Mouse (Mus musculus) erythroblast, embryonic 14.5 days (primary cell): ENCODE measurements around the gene Ppm1l. TPM values are rescaled to one million over a fixed set of nuclear protein-coding genes. Genes with fewer than 3 reads are reported as not detected.

Source experiments
- H3K27me3 ChIP-seq: 2 replicates; pipeline ENCODE4 v1.6.1; 2012; ENCODE audit warnings: inconsistent platforms; ENCODE audit not compliant: control insufficient read depth
- H3K36me3 ChIP-seq: 2 replicates; pipeline ENCODE4 v1.6.1; 2012; ENCODE audit warnings: mild to moderate bottlenecking, inconsistent platforms; ENCODE audit not compliant: control insufficient read depth
- H3K4me1 ChIP-seq: 2 replicates; pipeline ENCODE4 v1.6.1; 2012; ENCODE audit warnings: inconsistent platforms; ENCODE audit not compliant: control insufficient read depth
- H3K4me3 ChIP-seq: replicated peaks from 2 replicates; pipeline ENCODE3; 2012; ENCODE audit warnings: moderate library complexity, mild to moderate bottlenecking, inconsistent platforms
- H3K9me3 ChIP-seq: 2 replicates; pipeline ENCODE4 v1.6.1; 2012; ENCODE audit warnings: low read length, inconsistent platforms, mixed read lengths; ENCODE audit not compliant: control insufficient read depth
- GATA1 ChIP-seq: IDR thresholded peaks from 2 replicates; pipeline ENCODE4 v1.6.1; 2012; ENCODE audit warnings: low read length, inconsistent platforms, mixed read lengths
- TAL1 ChIP-seq: IDR thresholded peaks from 3 replicates; pipeline ENCODE4 v1.6.1; 2012; ENCODE audit warnings: low read length, inconsistent platforms, mixed read lengths
- polyA plus RNA-seq: library from polyadenylated mRNA; stranded (reverse); fragments of >175 nt; gene quantifications from 2 replicates; pipeline ENCODE4 v1.2.3, GENCODE M21; 2012

The Ppm1l gene
- polyA plus RNA-seq, 1 experiment: 0.28 TPM

GRCm38 (mm10) chr3:69449041-69449440 is 132.4 kb downstream of the Ppm1l start:
- no peaks in the 10 kb centered on the region for H3K9me3 ChIP-seq
- H3K4me1 ChIP-seq: no peaks in the 10 kb centered on the region
- TF ChIP-seq TAL1 (no peak), GATA1 (no peak)

GRCm38 (mm10) chr3:69454330-69454729 is 137.7 kb downstream of the Ppm1l start:
- no peak for TF ChIP-seq TAL1
- no peak for TF ChIP-seq GATA1
- Histone ChIP-seq H3K27me3 (no peaks in the 10 kb centered on the region), H3K4me1 (no peaks in the 10 kb centered on the region), H3K9me3 (no peaks in the 10 kb centered on the region), H3K4me3 (no peak overlapping the region), H3K36me3 (no peaks in the 10 kb centered on the region)

More at GRCm38 (mm10) chr3:69449041-69449440, 132.4 kb downstream of the Ppm1l start:
- no peak overlapping the region for H3K4me3 ChIP-seq
- H3K27me3 ChIP-seq: no peaks in the 10 kb centered on the region
- H3K36me3 ChIP-seq: no peaks in the 10 kb centered on the region

GRCm38 (mm10) chr3:69456071-69456470 is 139.4 kb downstream of the Ppm1l start:
- no peaks in the 10 kb centered on the region for H3K9me3 ChIP-seq
- no peak overlapping the region for H3K4me3 ChIP-seq
- no peaks in the 10 kb centered on the region for H3K27me3 ChIP-seq
- TF ChIP-seq GATA1 (no peak), TAL1 (no peak)
- H3K36me3 ChIP-seq: no peaks in the 10 kb centered on the region
- no peaks in the 10 kb centered on the region for H3K4me1 ChIP-seq

- Histone ChIP-seq H3K4me3 (no peak overlapping the region), H3K36me3 (no peaks in the 10 kb centered on the region), H3K4me1 (no peaks in the 10 kb centered on the region), H3K27me3 (no peaks in the 10 kb centered on the region), H3K9me3 (no peaks in the 10 kb centered on the region)
- TF ChIP-seq TAL1: no peak
- TF ChIP-seq GATA1: no peak
These were observed 142.1 kb downstream of the Ppm1l start for GRCm38 (mm10) chr3:69458756-69459155.

- TF ChIP-seq TAL1 (no peak), GATA1 (no peak)
- Histone ChIP-seq H3K4me3 (no peak overlapping the region), H3K9me3 (no peaks in the 10 kb centered on the region), H3K36me3 (no peaks in the 10 kb centered on the region), H3K4me1 (no peaks in the 10 kb centered on the region), H3K27me3 (no peaks in the 10 kb centered on the region)
These were observed 145.3 kb downstream of the Ppm1l start for GRCm38 (mm10) chr3:69461956-69462355.

GRCm38 (mm10) chr3:69465751-69466150 is 149.1 kb downstream of the Ppm1l start:
- Histone ChIP-seq H3K4me3 (no peak overlapping the region), H3K36me3 (no peaks in the 10 kb centered on the region), H3K4me1 (peaks cover 21% of the 10 kb centered on the region), H3K27me3 (no peaks in the 10 kb centered on the region), H3K9me3 (no peaks in the 10 kb centered on the region)
- TF ChIP-seq TAL1 (no peak), GATA1 (no peak)

GRCm38 (mm10) chr3:69468280-69469008 is 151.8 kb downstream of the Ppm1l start:
- Histone ChIP-seq H3K9me3 (peaks cover 1% of the 10 kb centered on the region; the same call in 1 of the 2 replicates), H3K4me1 (peaks cover 21% of the 10 kb centered on the region), H3K4me3 (no peak overlapping the region), H3K27me3 (no peaks in the 10 kb centered on the region), H3K36me3 (no peaks in the 10 kb centered on the region)
- no peak for TF ChIP-seq GATA1
- no peak for TF ChIP-seq TAL1

- Histone ChIP-seq H3K4me1 (peaks cover 21% of the 10 kb centered on the region), H3K9me3 (peaks cover 5% of the 10 kb centered on the region), H3K4me3 (no peak overlapping the region), H3K36me3 (no peaks in the 10 kb centered on the region), H3K27me3 (no peaks in the 10 kb centered on the region)
- no peak for TF ChIP-seq TAL1
- no peak for TF ChIP-seq GATA1
These were observed 152.9 kb downstream of the Ppm1l start for GRCm38 (mm10) chr3:69469463-69470141.

GRCm38 (mm10) chr3:69470142-69470796 is 153.6 kb downstream of the Ppm1l start:
- H3K27me3 ChIP-seq: no peaks in the 10 kb centered on the region
- peaks cover 5% of the 10 kb centered on the region for H3K9me3 ChIP-seq
- TF ChIP-seq TAL1 (no peak), GATA1 (no peak)
- H3K4me3 ChIP-seq: no peak overlapping the region
- no peaks in the 10 kb centered on the region for H3K36me3 ChIP-seq
- peaks cover 21% of the 10 kb centered on the region for H3K4me1 ChIP-seq
